20 mouse cellular contexts compared by ENCODE assay signal in the genomic region with DNA sequence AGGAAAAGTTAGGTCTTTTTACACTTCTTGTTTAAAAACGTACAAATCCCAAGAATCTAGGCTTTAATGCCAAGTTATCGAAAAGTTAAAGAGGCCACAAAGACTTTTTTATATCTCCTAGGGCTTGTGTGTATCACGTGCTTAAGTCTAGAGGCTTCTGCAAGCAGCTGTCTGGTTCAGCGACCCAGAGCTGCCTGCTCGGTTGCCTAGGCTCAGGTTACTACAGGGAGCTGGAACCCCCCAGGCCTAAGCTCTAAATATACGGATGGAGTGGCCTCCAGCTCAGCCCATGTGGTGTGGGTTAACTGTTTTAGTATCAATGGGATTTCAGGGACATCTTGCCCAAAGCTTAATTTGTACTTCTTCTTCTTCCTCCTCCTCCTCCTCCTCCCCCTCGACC. TPM values are rescaled to one million over a fixed set of nuclear protein-coding genes. Genes with fewer than 3 reads are reported as not detected.
DNase-seq lines count a peak whose midpoint lies in the region; ATAC-seq and TF ChIP-seq lines count a peak whose summit lies in the region.
"Had no signal": no experiment of that assay in that cellular context is flagged by ENCODE, and none has a peak within 500 bp of the region (broad histone marks: within the 10 kb centered on the region; RNA-seq: fewer than 3 reads in every experiment).

No protein-coding gene starts in this region.

- peaks cover 29% of the 10 kb centered on the region for H3K4me1 ChIP-seq in kidney, embryonic 15.5 days
- peaks cover 23% of the 10 kb centered on the region for H3K4me1 ChIP-seq in embryonic facial prominence, embryonic 12.5 days
- peaks cover 12% of the 10 kb centered on the region for H3K4me1 ChIP-seq in limb, embryonic 14.5 days (ENCODE audit: control insufficient read depth, insufficient read depth, low read length)
- H3K4me1 ChIP-seq in liver, embryonic 11.5 days (replicated peaks; ENCODE audit: control insufficient read depth, insufficient read depth, low read length), result peaks cover 8% of the 10 kb centered on the region

- 30% methylated on average over 7 of the region's 7 CpGs for WGBS in kidney, embryonic 15.5 days
- WGBS in embryonic facial prominence, embryonic 12.5 days, result 20% methylated on average over 7 of the region's 7 CpGs
- WGBS in limb, embryonic 14.5 days, result 12% methylated on average over 7 of the region's 7 CpGs
- WGBS in liver, embryonic 11.5 days, result 55% methylated on average over 7 of the region's 7 CpGs

- ATAC-seq in kidney, embryonic 15.5 days (replicated peaks; ENCODE audit: low FRiP score), result peak; percentile 74
- peak; percentile 79; the same call in 1 of the 2 replicates for ATAC-seq in embryonic facial prominence, embryonic 12.5 days (ENCODE audit: insufficient number of reproducible peaks, insufficient read depth, low FRiP score, low TSS enrichment)
- peak; percentile 82 for ATAC-seq in limb, embryonic 14.5 days (ENCODE audit: low FRiP score, low read depth)
- ATAC-seq in liver, embryonic 11.5 days (replicated peaks; ENCODE audit: low FRiP score), result no peak
- ATAC-seq: forebrain, embryonic 14.5 days; liver, embryonic 12.5 days; midbrain, embryonic 15.5 days had no signal

- peak; percentile 64 for DNase-seq in gastrocnemius, adult 18-20 months (ENCODE audit: low spot score)
- no peak for DNase-seq in gastrocnemius, postnatal 36 days
- DNase-seq in kidney, postnatal 4 days, result no peak
- DNase-seq in limb, embryonic 14.5 days (ENCODE audit: low spot score), result peak; percentile 57
- DNase-seq in cerebellum, adult 11 months, result no peak
- DNase-seq in liver, embryonic 11.5 days (ENCODE audit: low spot score), result no peak
- DNase-seq: adrenal gland, adult 2 months; cerebellum, adult 18-20 months; heart, postnatal 4 days; kidney, adult 2 months; lung, embryonic 14.5 days; right cerebral cortex, adult 18-20 months; thymus, adult 2 months had no signal

- no peaks in the 10 kb centered on the region for H3K36me3 ChIP-seq in kidney, embryonic 15.5 days
- H3K36me3 ChIP-seq in embryonic facial prominence, embryonic 12.5 days, result no peaks in the 10 kb centered on the region
- no peaks in the 10 kb centered on the region for H3K36me3 ChIP-seq in limb, embryonic 14.5 days (ENCODE audit: control insufficient read depth, insufficient read depth, low read length)
- no peaks in the 10 kb centered on the region; the same call in 1 of the 2 replicates for H3K36me3 ChIP-seq in liver, embryonic 11.5 days (ENCODE audit: control insufficient read depth, insufficient read depth, low read length)
- H3K36me3 ChIP-seq: liver, embryonic 12.5 days; midbrain, embryonic 15.5 days; stomach, embryonic 15.5 days had no signal

- peaks cover 18% of the 10 kb centered on the region for H3K27me3 ChIP-seq in kidney, embryonic 15.5 days
- no peaks in the 10 kb centered on the region for H3K27me3 ChIP-seq in embryonic facial prominence, embryonic 12.5 days
- H3K27me3 ChIP-seq in limb, embryonic 14.5 days (ENCODE audit: control insufficient read depth, insufficient read depth, low read length), result no peaks in the 10 kb centered on the region
- peaks cover 2% of the 10 kb centered on the region; the same call in 1 of the 2 replicates for H3K27me3 ChIP-seq in liver, embryonic 11.5 days (replicated peaks; ENCODE audit: control insufficient read depth, insufficient read depth, low read length)
- H3K27me3 ChIP-seq: midbrain, embryonic 15.5 days; stomach, embryonic 15.5 days had no signal

- no peak overlapping the region for H3K9ac ChIP-seq in kidney, embryonic 15.5 days
- H3K9ac ChIP-seq in embryonic facial prominence, embryonic 12.5 days, result no peak overlapping the region
- H3K9ac ChIP-seq in limb, embryonic 14.5 days (ENCODE audit: low read depth, low read length, severe bottlenecking), result no peak overlapping the region
- no peak overlapping the region for H3K9ac ChIP-seq in liver, embryonic 11.5 days (ENCODE audit: low read depth, low read length)
- H3K9ac ChIP-seq: liver, embryonic 12.5 days; lung, embryonic 14.5 days; midbrain, embryonic 15.5 days; stomach, embryonic 15.5 days had no signal

- H3K9me3 ChIP-seq in kidney, embryonic 15.5 days (replicated peaks), result no peaks in the 10 kb centered on the region
- H3K9me3 ChIP-seq in embryonic facial prominence, embryonic 12.5 days, result no peaks in the 10 kb centered on the region
- H3K9me3 ChIP-seq in limb, embryonic 14.5 days (ENCODE audit: control insufficient read depth, low read length), result no peaks in the 10 kb centered on the region
- no peaks in the 10 kb centered on the region for H3K9me3 ChIP-seq in liver, embryonic 11.5 days (ENCODE audit: control insufficient read depth, low read length)
- H3K9me3 ChIP-seq: liver, embryonic 12.5 days; midbrain, embryonic 15.5 days; stomach, embryonic 15.5 days had no signal

- H3K4me3 ChIP-seq in kidney, embryonic 15.5 days (replicated peaks), result no peak overlapping the region
- H3K4me3 ChIP-seq in embryonic facial prominence, embryonic 12.5 days, result no peak overlapping the region
- H3K4me3 ChIP-seq in limb, embryonic 14.5 days (replicated peaks; ENCODE audit: low read length), result no peak overlapping the region
- H3K4me3 ChIP-seq in liver, embryonic 11.5 days (ENCODE audit: low read depth, low read length), result no peak overlapping the region
- H3K4me3 ChIP-seq: erythroblast, embryonic 14.5 days; liver, embryonic 12.5 days; midbrain, embryonic 15.5 days; stomach, embryonic 15.5 days had no signal

- H3K4me2 ChIP-seq in kidney, embryonic 15.5 days, result no peak overlapping the region
- no peak overlapping the region for H3K4me2 ChIP-seq in embryonic facial prominence, embryonic 12.5 days (replicated peaks)
- H3K4me2 ChIP-seq in limb, embryonic 14.5 days (replicated peaks; ENCODE audit: low read depth, low read length, severe bottlenecking), result no peak overlapping the region
- H3K4me2 ChIP-seq in liver, embryonic 11.5 days, result no peak overlapping the region
- H3K4me2 ChIP-seq: liver, embryonic 12.5 days; lung, embryonic 14.5 days; midbrain, embryonic 15.5 days; stomach, embryonic 15.5 days had no signal

- intact Hi-C loops in gastrocnemius, postnatal 36 days (cut with DNase I), result no loop called here

- no peak for TF ChIP-seq POLR2A in limb, embryonic 14.5 days (IDR thresholded peaks at IDR 0.05; ENCODE audit: borderline replicate concordance, extremely low read depth, insufficient read depth, insufficient read length)

- no peak overlapping the region for H3K27ac ChIP-seq in kidney, embryonic 15.5 days
- H3K27ac ChIP-seq in embryonic facial prominence, embryonic 12.5 days, result peak overlapping the region; percentile 64; the same call in 1 of the 2 replicates
- no peak overlapping the region for H3K27ac ChIP-seq in limb, embryonic 14.5 days (replicated peaks; ENCODE audit: low read depth, low read length)
- no peak overlapping the region for H3K27ac ChIP-seq in liver, embryonic 11.5 days (ENCODE audit: low read depth, low read length)
- H3K27ac ChIP-seq: liver, embryonic 12.5 days; midbrain, embryonic 15.5 days; stomach, embryonic 15.5 days had no signal

RNA-seq across cellular contexts. Expression of gene Parvb, which starts 9.7 kb away (rescaled TPM):
- 10 to 100 TPM; 35.7 to 58.2 TPM for total RNA-seq in gastrocnemius, adult 18-20 months (2021)
- 10 to 100 TPM; 45.8 to 49.5 TPM for total RNA-seq in gastrocnemius, postnatal 36 days (2021)
- polyA plus RNA-seq in kidney, embryonic 15.5 days (2015; fragmentation: Nextera tagmentation; extraction: Ambion mirVana), result 3.8 and 4.7 TPM in 2 replicates
- 4.3 and 6.0 TPM in 2 replicates for polyA plus RNA-seq in embryonic facial prominence, embryonic 12.5 days (2016; fragmentation: Nextera tagmentation; extraction: Ambion mirVana)
- polyA plus RNA-seq in limb, embryonic 14.5 days (2012; rRNA removed), result 13.5 and 14.0 TPM in 2 replicates
- 2.4 and 2.6 TPM in 2 replicates for polyA plus RNA-seq in limb, embryonic 14.5 days (2014; fragmentation: Nextera tagmentation; extraction: Ambion mirVana)
- 13.9 and 15.4 TPM in 2 replicates for polyA plus RNA-seq in liver, embryonic 11.5 days (2014; fragmentation: Nextera tagmentation; extraction: Ambion mirVana)

RNA-seq across cellular contexts. Expression of gene Samm50, which starts 49.5 kb away (rescaled TPM):
- 100 to 1,000 TPM; 174 to 210 TPM for total RNA-seq in gastrocnemius, adult 18-20 months (2021)
- 100 to 1,000 TPM; 169 to 174 TPM for total RNA-seq in gastrocnemius, postnatal 36 days (2021)
- polyA plus RNA-seq in kidney, embryonic 15.5 days (2015; fragmentation: Nextera tagmentation; extraction: Ambion mirVana), result 127 and 132 TPM in 2 replicates
- polyA plus RNA-seq in embryonic facial prominence, embryonic 12.5 days (2016; fragmentation: Nextera tagmentation; extraction: Ambion mirVana), result 108 and 116 TPM in 2 replicates
- 22.2 and 29.1 TPM in 2 replicates for polyA plus RNA-seq in limb, embryonic 14.5 days (2012; rRNA removed)
- 71.2 and 71.8 TPM in 2 replicates for polyA plus RNA-seq in limb, embryonic 14.5 days (2014; fragmentation: Nextera tagmentation; extraction: Ambion mirVana)
- polyA plus RNA-seq in liver, embryonic 11.5 days (2014; fragmentation: Nextera tagmentation; extraction: Ambion mirVana), result 137 and 148 TPM in 2 replicates

Comparison
In these comparisons a context has a peak if more than half of its experiments do, and no peak if none do; other contexts are left out.
1. DNase-seq: peak in gastrocnemius, adult 18-20 months (single experiment) and limb, embryonic 14.5 days (single experiment); none in gastrocnemius, postnatal 36 days (0 of 2), kidney, postnatal 4 days (0 of 2), cerebellum, adult 11 months (single experiment) and liver, embryonic 11.5 days (single experiment).